8 mouse cellular contexts compared by ENCODE assay signal in genomic region chr5:136966331-136966730, GRCm38 (mm10). TPM values are rescaled to one million over a fixed set of nuclear protein-coding genes. Genes with fewer than 3 reads are reported as not detected.
A peak's percentile ranks its signal among the peaks of the same experiment; 100 is the strongest.
DNase-seq lines count a peak whose midpoint lies in the region; TF ChIP-seq lines count a peak whose summit lies in the region.

Gene Cldn15 (plus strand): TSS chr5:136966616.

- H3K27me3 ChIP-seq in cerebellum, adult 2 months (ENCODE audit: control insufficient read depth, insufficient read depth, low read length) = no peaks in the 10 kb centered on the region
- no peaks in the 10 kb centered on the region for H3K27me3 ChIP-seq in embryonic facial prominence, embryonic 10.5 days (replicated peaks; ENCODE audit: low read depth, poor library complexity, severe bottlenecking)
- H3K27me3 ChIP-seq in thymus, adult 2 months (ENCODE audit: control insufficient read depth, insufficient read depth, low read length) = no peaks in the 10 kb centered on the region

- peaks cover 3% of the 10 kb centered on the region; the same call in 1 of the 2 replicates for H3K4me1 ChIP-seq in cerebellum, adult 2 months (ENCODE audit: control insufficient read depth, insufficient read depth, low read length)
- H3K4me1 ChIP-seq in embryonic facial prominence, embryonic 10.5 days = peaks cover 28% of the 10 kb centered on the region
- H3K4me1 ChIP-seq in thymus, adult 2 months (replicated peaks; ENCODE audit: control insufficient read depth, insufficient read depth, low read length) = 0 out of 2 replicates have a peak, but pooled peaks cover 3% of the 10 kb centered on the region

- 78% methylated on average over 6 of the region's 6 CpGs for WGBS in cerebellum, adult 2 months
- WGBS in embryonic facial prominence, embryonic 10.5 days = 80% methylated on average over 6 of the region's 6 CpGs
- 88% methylated on average over 6 of the region's 6 CpGs for WGBS in thymus, adult 2 months

- peaks cover 65% of the 10 kb centered on the region for H3K36me3 ChIP-seq in embryonic facial prominence, embryonic 10.5 days (replicated peaks)
- H3K36me3 ChIP-seq in thymus, adult 2 months (ENCODE audit: control insufficient read depth, insufficient read depth, low read length) = peaks cover 6% of the 10 kb centered on the region; the same call in 1 of the 2 replicates

- TF ChIP-seq CTCF in cerebellum, adult 2 months (IDR thresholded peaks at IDR 0.05; ENCODE audit: borderline replicate concordance, insufficient read depth, low read depth, low read length) = 0 out of 2 replicates have a peak, but pooled peaks have one; percentile 3
- TF ChIP-seq CTCF in thymus, adult 2 months (IDR thresholded peaks at IDR 0.05; ENCODE audit: borderline replicate concordance, control insufficient read depth, extremely low read depth, insufficient read depth, low read length, poor library complexity) = no peak

- H3K9me3 ChIP-seq in embryonic facial prominence, embryonic 10.5 days = no peaks in the 10 kb centered on the region

- H3K4me3 ChIP-seq in cerebellum, adult 2 months (replicated peaks; ENCODE audit: insufficient read depth, low read depth, low read length) = no peak within 1 kb of the TSS
- 0 out of 2 replicates have a peak within 1 kb of the TSS, but pooled peaks have one; percentile 12 for H3K4me3 ChIP-seq in embryonic facial prominence, embryonic 10.5 days
- H3K4me3 ChIP-seq in thymus, adult 2 months (ENCODE audit: control insufficient read depth, insufficient read depth, low read length) = no peak within 1 kb of the TSS

- DNase-seq in cerebellum, adult 2 months = no peak
- DNase-seq in cerebellum, adult 18-20 months = no peak
- no peak for DNase-seq in embryonic facial prominence, embryonic 10.5 days (ENCODE audit: low spot score)
- DNase-seq in kidney, adult 18-20 months = peak; percentile 65
- DNase-seq in lung, adult 18-20 months = peak; percentile 50 to 55
- no peak for DNase-seq in left cerebral cortex, adult 11 months (ENCODE audit: low spot score)
- DNase-seq in thymus, adult 2 months = no peak
- no peak for DNase-seq in thymus, postnatal 14 days

- H3K27ac ChIP-seq in cerebellum, adult 2 months (ENCODE audit: insufficient read depth, low read length) = no peak within 1 kb of the TSS
- peak within 1 kb of the TSS; percentile 61 for H3K27ac ChIP-seq in embryonic facial prominence, embryonic 10.5 days (replicated peaks)
- no peak within 1 kb of the TSS for H3K27ac ChIP-seq in thymus, adult 2 months (ENCODE audit: control insufficient read depth, insufficient read depth, low read length)

- no peak for TF ChIP-seq POLR2A in cerebellum, adult 2 months (IDR thresholded peaks at IDR 0.05; ENCODE audit: borderline replicate concordance, insufficient read depth, low read length)
- TF ChIP-seq POLR2A in thymus, adult 2 months (IDR thresholded peaks at IDR 0.05; ENCODE audit: control insufficient read depth, extremely low read depth, insufficient read depth, low read length, poor library complexity) = no peak

RNA-seq across cellular contexts. Expression of gene Cldn15, which starts in this region (rescaled TPM):
- polyA plus RNA-seq in cerebellum, adult 2 months (2012; rRNA removed) = 0.21 and 0.25 TPM in 2 replicates
- 0.10 and 0.29 TPM in 2 replicates for polyA plus RNA-seq in embryonic facial prominence, embryonic 10.5 days (2016; fragmentation: Nextera tagmentation; extraction: Ambion mirVana)
- polyA plus RNA-seq in thymus, adult 2 months (2012; rRNA removed) = 3.8 and 9.4 TPM in 2 replicates

Comparison
In these comparisons a context has a peak if more than half of its experiments do, and no peak if none do; other contexts are left out.
1. DNase-seq: peak in kidney, adult 18-20 months (single experiment) and lung, adult 18-20 months (2 of 2); none in cerebellum, adult 2 months (0 of 2), cerebellum, adult 18-20 months (0 of 2), embryonic facial prominence, embryonic 10.5 days (single experiment), left cerebral cortex, adult 11 months (single experiment), thymus, adult 2 months (single experiment) and thymus, postnatal 14 days (single experiment).